Mouse (Mus musculus) retina, postnatal 1 day (tissue): ENCODE results near the gene Asxl1.
A peak's percentile ranks its signal among the peaks of the same experiment; 100 is the strongest.

Source experiments
- DNase-seq: peaks from one replicate; pipeline ENCODE4 v3.0.0-alpha.2; 2012

The Asxl1 gene

GRCm38 (mm10) chr2:153417841-153418240, 72.2 kb downstream of the Asxl1 start:
- no peak for DNase-seq

- no peak for DNase-seq
These were observed 72.8 kb downstream of the Asxl1 start for GRCm38 (mm10) chr2:153418381-153418780.

GRCm38 (mm10) chr2:153421233-153421632, 75.6 kb downstream of the Asxl1 start:
- peak; percentile 45 for DNase-seq

- DNase-seq, result peak; percentile 62
These were observed 76.4 kb downstream of the Asxl1 start for GRCm38 (mm10) chr2:153422051-153422450.

GRCm38 (mm10) chr2:153423113-153423512, 77.5 kb downstream of the Asxl1 start:
- DNase-seq, result no peak

GRCm38 (mm10) chr2:153424557-153424956, 78.9 kb downstream of the Asxl1 start:
- DNase-seq, result no peak

- DNase-seq, result no peak
These were observed 79.7 kb downstream of the Asxl1 start for GRCm38 (mm10) chr2:153425124-153425844.

- DNase-seq, result peak; percentile 76
These were observed 80.5 kb downstream of the Asxl1 start for GRCm38 (mm10) chr2:153425998-153426670.

- peak; percentile 86 for DNase-seq
These were observed 81.3 kb downstream of the Asxl1 start for GRCm38 (mm10) chr2:153426931-153427330.

- DNase-seq, result no peak
These were observed 82.9 kb downstream of the Asxl1 start for GRCm38 (mm10) chr2:153428485-153428884.

- DNase-seq, result no peak
These were observed 84.9 kb downstream of the Asxl1 start for GRCm38 (mm10) chr2:153430571-153430970.

- peak; percentile 35 for DNase-seq
These were observed 86.9 kb downstream of the Asxl1 start for GRCm38 (mm10) chr2:153432492-153432891.

- DNase-seq, result no peak
These were observed 88.2 kb downstream of the Asxl1 start for GRCm38 (mm10) chr2:153433859-153434258.

GRCm38 (mm10) chr2:153434880-153435831, 89.5 kb downstream of the Asxl1 start:
- peak; percentile 47 for DNase-seq

- DNase-seq, result no peak
These were observed 91.1 kb downstream of the Asxl1 start for GRCm38 (mm10) chr2:153436641-153437305.

GRCm38 (mm10) chr2:153437306-153437659, 91.7 kb downstream of the Asxl1 start:
- DNase-seq, result no peak

- DNase-seq, result no peak
These were observed 95.1 kb downstream of the Asxl1 start for GRCm38 (mm10) chr2:153440755-153441154.

GRCm38 (mm10) chr2:153441228-153441627, 95.6 kb downstream of the Asxl1 start:
- DNase-seq, result no peak

- DNase-seq, result peak; percentile 43
These were observed 97.1 kb downstream of the Asxl1 start for GRCm38 (mm10) chr2:153442720-153443119.

GRCm38 (mm10) chr2:153443434-153444240, 98.0 kb downstream of the Asxl1 start:
- DNase-seq, result no peak

- DNase-seq, result peak; percentile 86
These were observed 98.9 kb downstream of the Asxl1 start for GRCm38 (mm10) chr2:153444254-153445136.
